Mouse (Mus musculus) lung, postnatal 10 days (tissue): ENCODE measurements around the gene Gfy.
"Not testable (repeated sequence)": the region's sequence is repeated elsewhere in the genome, so short reads cannot be mapped to it uniquely, and the experiment has no call there.

Source experiments
- DNase-seq: peaks from one replicate; pipeline ENCODE4 v3.0.0; 2021

The Gfy gene

GRCm38 (mm10) chr7:45165701-45166100 is 13.7 kb downstream of the Gfy start:
- no peak for DNase-seq

GRCm38 (mm10) chr7:45164833-45165232 is 14.5 kb downstream of the Gfy start:
- no peak for DNase-seq

GRCm38 (mm10) chr7:45163735-45164490 is 15.5 kb downstream of the Gfy start, which contains the start of gene Slc17a7:
TSS of gene Slc17a7 (plus strand) at chr7:45163949.
- peak; percentile 48 for DNase-seq

DNA sequence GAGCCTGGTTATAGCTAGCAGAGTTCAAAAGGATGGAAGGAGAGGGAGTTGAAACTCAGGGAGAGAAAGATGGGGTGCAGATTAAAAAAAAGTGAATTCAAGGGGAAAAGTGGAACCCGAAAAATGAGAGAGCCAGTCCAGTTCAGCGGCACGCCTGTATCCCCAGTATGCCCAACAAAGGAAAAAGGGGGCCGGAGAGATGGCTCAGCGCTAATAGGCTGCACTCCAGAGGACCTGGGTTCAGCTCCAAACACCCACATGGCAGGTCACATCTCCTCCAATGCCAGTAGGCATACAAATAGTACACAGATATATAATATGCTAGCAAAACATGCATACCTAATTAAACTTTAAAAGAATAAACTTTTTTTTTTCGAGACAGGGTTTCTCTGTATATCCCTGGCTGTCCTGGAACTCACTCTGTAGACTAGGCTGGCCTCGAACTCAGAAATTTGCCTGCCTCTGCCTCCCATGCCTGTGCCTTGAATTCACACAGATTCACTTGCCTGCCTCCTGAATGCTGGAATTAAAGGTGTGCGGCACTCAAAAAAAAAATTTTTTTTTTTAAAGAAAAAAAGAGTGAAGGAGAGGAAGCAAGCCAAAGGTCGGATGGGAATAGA is 16.3 kb downstream of the Gfy start:
- DNase-seq, result no peak

DNA sequence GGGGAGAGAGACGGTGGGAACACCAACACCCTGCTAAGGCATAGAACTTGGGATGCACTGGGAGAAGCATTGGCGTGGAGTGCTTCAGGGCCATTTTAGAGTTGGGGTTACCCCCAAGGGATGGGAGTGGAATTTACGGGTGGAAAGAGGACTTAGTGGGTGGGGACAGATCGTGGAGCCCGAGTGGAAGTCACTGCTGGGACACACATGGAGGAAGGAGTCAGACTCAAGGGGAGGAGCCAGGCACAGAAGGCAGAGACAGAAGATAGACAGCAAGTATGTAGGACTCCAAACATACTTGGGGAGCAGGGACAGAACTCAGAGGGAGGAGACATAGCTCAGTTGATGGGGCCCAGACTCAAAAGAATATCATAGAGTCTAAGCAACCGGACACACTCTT is 16.8 kb downstream of the Gfy start:
- no peak for DNase-seq

- peak; percentile 92 for DNase-seq
Observed at GRCm38 (mm10) chr7:45161612-45162473, 17.5 kb downstream of the Gfy start.

DNA sequence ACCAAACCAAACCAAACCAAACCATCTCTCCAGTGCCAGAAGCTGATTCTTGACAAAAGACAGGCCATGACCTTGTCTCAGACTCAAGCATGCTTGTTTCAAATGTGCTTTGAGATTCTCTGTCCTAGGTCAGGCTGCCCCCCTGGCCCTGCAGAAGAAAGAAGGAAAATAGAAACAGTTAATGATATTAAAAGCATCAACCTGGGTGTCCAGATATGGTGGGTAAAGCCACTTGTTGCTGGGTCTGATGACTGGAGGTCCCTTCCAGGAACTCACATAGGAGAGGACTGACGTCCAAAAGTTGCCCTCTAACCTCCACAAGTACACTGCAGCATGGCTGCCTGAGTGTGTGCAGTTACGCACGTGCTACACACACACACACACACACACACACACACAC is 18.5 kb downstream of the Gfy start:
- DNase-seq, result no peak

DNA sequence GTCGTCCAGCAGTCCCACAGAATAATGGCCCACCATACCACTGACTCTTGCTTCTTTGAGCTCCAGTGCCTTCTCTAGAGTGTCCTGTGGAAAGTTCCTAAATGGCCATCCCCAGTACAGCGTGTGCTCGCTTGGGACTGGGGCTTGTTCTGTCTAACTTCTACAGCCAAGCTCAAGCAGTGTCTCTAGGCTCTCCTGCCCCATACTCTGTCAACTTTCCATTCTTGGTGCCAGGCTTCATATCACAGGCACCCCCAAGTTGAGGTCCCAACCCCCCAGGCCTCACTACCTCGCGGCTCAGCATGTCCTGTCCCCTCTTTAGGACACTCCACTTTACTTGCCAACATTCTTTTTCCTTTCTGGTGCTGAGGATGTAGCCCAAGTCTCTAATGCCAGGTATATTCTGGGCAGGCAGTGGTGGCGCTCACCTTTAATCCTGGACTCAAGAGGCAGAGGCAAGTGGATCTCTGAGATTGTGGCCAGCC is 19.0 kb downstream of the Gfy start:
- no peak for DNase-seq

DNA sequence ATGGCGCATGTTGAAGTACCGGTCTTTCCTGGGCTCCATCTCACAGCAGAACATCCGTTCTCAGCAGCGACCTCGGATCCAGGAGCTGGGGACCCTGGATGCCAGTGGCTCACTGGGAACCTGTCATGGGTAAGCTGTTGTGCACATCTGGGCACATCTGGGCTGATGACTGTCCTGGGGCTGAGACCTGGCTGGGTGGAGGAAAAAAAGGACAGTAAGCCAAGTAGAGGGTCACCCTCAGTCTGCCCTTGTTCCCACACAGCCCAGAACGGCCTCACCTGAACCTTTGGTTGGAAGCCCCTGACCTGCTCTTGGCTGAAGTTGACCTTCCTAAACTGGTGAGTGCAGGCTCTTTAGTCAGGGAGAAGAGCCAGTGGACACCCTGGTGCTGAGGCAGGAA is 20.4 kb downstream of the Gfy start:
- DNase-seq, result no peak

- no peak for DNase-seq
Observed at GRCm38 (mm10) chr7:45157459-45157858, 21.9 kb downstream of the Gfy start.

GRCm38 (mm10) chr7:45156206-45156605 is 23.2 kb downstream of the Gfy start:
- no peak for DNase-seq

- DNase-seq, result no peak
Observed at GRCm38 (mm10) chr7:45155590-45155989, 23.8 kb downstream of the Gfy start.

- peak; percentile 84 for DNase-seq
Observed at GRCm38 (mm10) chr7:45154993-45155514, 24.3 kb downstream of the Gfy start.

- DNase-seq, result peak; percentile 98
Observed at GRCm38 (mm10) chr7:45154096-45154992, 25.0 kb downstream of the Gfy start, which contains the start of the genes Pih1d1 and Aldh16a1. TSS of gene Pih1d1 (plus strand) at chr7:45154303. TSS of gene Aldh16a1 (minus strand) at chr7:45154584.

DNA sequence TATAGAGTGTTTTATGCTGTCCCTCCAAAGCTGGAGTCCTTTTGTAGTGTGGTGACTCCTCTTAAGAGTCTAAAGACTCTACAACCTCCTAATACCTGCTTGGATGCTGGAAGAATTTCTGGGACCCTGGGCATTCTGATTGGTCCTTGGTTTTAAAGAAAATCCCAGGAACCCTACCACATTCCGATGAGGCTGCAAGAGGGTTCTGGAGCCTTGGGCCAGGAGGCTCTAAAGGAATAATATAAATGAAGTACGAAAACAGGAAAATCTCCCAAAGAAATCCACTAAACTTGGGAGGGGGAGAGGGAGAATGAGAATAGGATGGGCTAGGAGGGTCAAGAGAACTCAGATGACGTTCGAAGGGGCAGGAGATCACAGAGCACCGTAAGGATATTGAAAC is 25.8 kb downstream of the Gfy start:
- DNase-seq, result no peak

DNA sequence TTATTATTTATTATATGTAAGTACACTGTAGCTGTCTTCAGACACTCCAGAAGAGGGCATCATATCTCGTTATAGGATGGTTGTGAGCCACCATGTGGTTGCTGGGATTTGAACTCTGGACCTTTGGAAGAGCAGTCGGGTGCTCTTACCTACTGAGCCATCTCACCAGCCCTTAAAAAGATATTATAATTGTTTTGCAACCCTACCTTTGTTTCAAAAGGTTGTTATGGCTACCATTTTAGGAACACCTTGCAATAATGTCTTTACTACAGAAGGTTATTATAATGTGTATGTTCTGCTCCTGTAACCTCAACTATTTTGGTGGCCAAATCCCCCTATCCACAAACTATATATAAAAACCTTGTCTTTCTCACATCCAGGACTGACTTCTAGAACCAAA is 26.3 kb downstream of the Gfy start:
- DNase-seq, result not testable (repeated sequence)

DNA sequence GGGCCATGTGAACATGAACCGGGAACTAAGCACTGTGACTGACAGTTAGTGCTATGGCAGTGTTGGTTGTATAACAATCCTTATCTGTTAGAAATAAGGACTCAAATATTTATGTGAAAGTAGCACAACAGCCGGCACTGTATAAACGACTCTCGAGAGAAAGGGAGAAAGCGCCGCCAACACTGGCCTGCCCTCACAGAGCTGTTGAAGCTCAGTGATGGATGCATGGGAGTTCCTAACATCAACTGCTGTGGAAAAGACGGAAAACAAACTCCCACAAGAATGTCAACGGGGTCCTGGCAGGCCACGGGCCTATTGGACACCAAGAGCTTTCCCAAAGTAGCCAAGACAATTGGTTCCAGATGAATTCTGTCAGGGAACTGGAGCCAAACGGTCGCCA is 28.1 kb downstream of the Gfy start:
- peak; percentile 86 for DNase-seq

GRCm38 (mm10) chr7:45150321-45150720 is 29.0 kb downstream of the Gfy start:
- no peak for DNase-seq

- DNase-seq, result peak; percentile 81
Observed at GRCm38 (mm10) chr7:45149545-45149944, 29.8 kb downstream of the Gfy start.

DNA sequence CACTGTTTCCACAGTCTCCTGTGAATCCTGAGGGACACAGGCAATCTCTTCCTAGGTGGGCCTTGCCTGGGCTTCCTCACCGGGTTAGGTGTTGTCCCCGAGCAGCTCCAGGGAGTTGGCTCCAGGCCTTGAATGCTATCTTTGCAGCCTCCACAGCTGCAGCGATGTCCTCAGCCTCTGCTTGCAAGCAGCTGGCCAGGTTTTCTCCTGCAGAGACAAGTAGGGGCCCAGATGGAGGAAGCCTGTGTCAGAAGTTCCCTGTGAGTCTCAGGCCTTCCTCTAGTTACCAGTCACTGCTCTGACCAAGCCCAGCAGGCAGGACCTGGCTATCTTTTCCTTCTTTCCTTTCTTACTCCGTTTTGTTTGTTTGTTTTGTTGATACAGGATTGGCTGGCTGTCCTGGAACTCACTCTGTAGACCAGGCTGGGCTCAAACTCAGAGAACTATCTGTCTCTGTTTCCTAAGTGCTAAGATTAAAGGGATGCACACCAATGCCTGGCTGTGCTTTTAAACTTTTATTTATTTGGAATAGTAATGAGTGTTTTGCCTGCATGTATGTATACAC is 30.8 kb downstream of the Gfy start:
- no peak for DNase-seq

DNA sequence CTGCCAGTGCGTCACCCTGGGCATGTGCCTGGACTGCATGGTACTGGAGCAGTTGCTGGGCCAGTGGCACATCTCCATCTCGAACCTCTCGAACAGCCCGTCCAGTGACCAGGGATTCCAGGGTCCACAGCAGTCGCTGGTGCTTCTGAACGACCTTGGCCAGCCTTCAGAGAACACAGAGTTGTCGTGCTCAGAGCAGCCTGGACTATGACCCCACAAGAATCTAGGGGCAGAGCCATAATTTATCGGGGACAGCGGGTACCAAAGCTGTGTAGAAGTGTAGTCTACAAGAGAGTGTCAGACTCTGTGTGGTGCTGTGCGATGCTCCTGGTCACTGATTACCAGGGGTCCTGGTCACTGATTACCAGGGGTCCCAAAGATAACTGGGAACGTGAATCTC is 31.5 kb downstream of the Gfy start:
- no peak for DNase-seq

DNA sequence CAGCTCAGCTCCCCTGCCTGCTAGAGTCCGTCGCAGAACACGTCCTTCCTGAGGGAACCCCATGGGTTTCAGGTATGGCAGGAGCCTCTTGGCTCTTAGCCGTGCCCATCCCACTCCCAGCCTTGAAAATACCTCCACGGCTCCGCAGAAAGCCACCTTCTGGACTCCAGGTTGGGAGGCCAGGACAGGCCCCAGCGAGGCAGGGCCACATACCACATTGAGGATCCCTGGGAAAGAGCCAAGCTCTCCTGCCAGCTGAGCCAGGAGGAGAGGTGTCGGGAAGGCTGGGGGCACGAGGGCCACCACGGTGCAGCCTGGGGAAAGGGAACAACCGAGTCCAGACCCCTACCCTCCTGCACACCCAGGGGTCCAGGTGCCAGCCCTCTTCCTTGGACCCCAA is 32.1 kb downstream of the Gfy start:
- DNase-seq, result no peak
